In genomic region chr2:33874367-33874766, GRCm38 (mm10) we compare ENCODE assay signal across 18 mouse cellular contexts. TPM values are rescaled to one million over a fixed set of nuclear protein-coding genes. Genes with fewer than 3 reads are reported as not detected.
DNase-seq lines count a peak whose midpoint lies in the region; ATAC-seq and TF ChIP-seq lines count a peak whose summit lies in the region.
"Had no signal": no experiment of that assay in that cellular context is flagged by ENCODE, and none has a peak within 500 bp of the region (broad histone marks: within the 10 kb centered on the region; RNA-seq: fewer than 3 reads in every experiment).

No protein-coding gene starts in this region.

- H3K4me3 ChIP-seq in liver, embryonic 11.5 days (ENCODE audit: low read depth, low read length) = no peak overlapping the region
- no peak overlapping the region for H3K4me3 ChIP-seq in limb, embryonic 10.5 days
- H3K4me3 ChIP-seq in lung, postnatal 0 days (ENCODE audit: low read depth, low read length) = no peak overlapping the region
- no peak overlapping the region for H3K4me3 ChIP-seq in midbrain, postnatal 0 days (ENCODE audit: low read depth, low read length)
- H3K4me3 ChIP-seq in kidney, embryonic 14.5 days (ENCODE audit: low read length) = no peak overlapping the region
- H3K4me3 ChIP-seq: heart, adult 2 months; liver, embryonic 12.5 days; myocyte; stomach, embryonic 15.5 days had no signal

- H3K27me3 ChIP-seq in liver, embryonic 11.5 days (replicated peaks; ENCODE audit: control insufficient read depth, insufficient read depth, low read length) = no peaks in the 10 kb centered on the region
- no peaks in the 10 kb centered on the region for H3K27me3 ChIP-seq in limb, embryonic 10.5 days (ENCODE audit: low read depth, poor library complexity, severe bottlenecking)
- H3K27me3 ChIP-seq in lung, postnatal 0 days (replicated peaks; ENCODE audit: insufficient read depth, low read length) = no peaks in the 10 kb centered on the region
- no peaks in the 10 kb centered on the region for H3K27me3 ChIP-seq in midbrain, postnatal 0 days (ENCODE audit: insufficient read depth, low read length)
- H3K27me3 ChIP-seq in kidney, embryonic 14.5 days (ENCODE audit: control insufficient read depth, insufficient read depth, low read length) = no peaks in the 10 kb centered on the region
- H3K27me3 ChIP-seq: liver, embryonic 12.5 days; stomach, embryonic 15.5 days had no signal

- no peak overlapping the region for H3K27ac ChIP-seq in liver, embryonic 11.5 days (ENCODE audit: low read depth, low read length)
- H3K27ac ChIP-seq in limb, embryonic 10.5 days = 0 out of 2 replicates have a peak overlapping the region, but pooled peaks have one; percentile 91
- H3K27ac ChIP-seq in lung, postnatal 0 days (ENCODE audit: low read length) = peak overlapping the region; percentile 66; the same call in 1 of the 2 replicates
- peak overlapping the region; percentile 94; the same call in 1 of the 2 replicates for H3K27ac ChIP-seq in midbrain, postnatal 0 days (ENCODE audit: low read depth, low read length)
- no peak overlapping the region for H3K27ac ChIP-seq in kidney, embryonic 14.5 days (ENCODE audit: low read depth, low read length)
- H3K27ac ChIP-seq: heart, adult 2 months; liver, embryonic 12.5 days; stomach, embryonic 15.5 days had no signal

- peaks cover 7% of the 10 kb centered on the region for H3K36me3 ChIP-seq in liver, embryonic 11.5 days (ENCODE audit: control insufficient read depth, insufficient read depth, low read length)
- H3K36me3 ChIP-seq in limb, embryonic 10.5 days = peaks cover 33% of the 10 kb centered on the region
- H3K36me3 ChIP-seq in lung, postnatal 0 days (ENCODE audit: insufficient read depth, low read length) = no peaks in the 10 kb centered on the region
- peaks cover 19% of the 10 kb centered on the region for H3K36me3 ChIP-seq in midbrain, postnatal 0 days (ENCODE audit: insufficient read depth, low read length)
- 0 out of 2 replicates have a peak, but pooled peaks cover 5% of the 10 kb centered on the region for H3K36me3 ChIP-seq in kidney, embryonic 14.5 days (ENCODE audit: control insufficient read depth, insufficient read depth, low read length)

- H3K9ac ChIP-seq in liver, embryonic 11.5 days (ENCODE audit: low read depth, low read length) = no peak overlapping the region
- no peak overlapping the region for H3K9ac ChIP-seq in lung, postnatal 0 days (replicated peaks; ENCODE audit: low read depth)
- H3K9ac ChIP-seq in midbrain, postnatal 0 days (replicated peaks; ENCODE audit: low read length, poor library complexity, severe bottlenecking) = no peak overlapping the region
- no peak overlapping the region for H3K9ac ChIP-seq in kidney, embryonic 14.5 days (ENCODE audit: low read depth, low read length)
- H3K9ac ChIP-seq: liver, embryonic 12.5 days; stomach, embryonic 15.5 days had no signal

- no peak overlapping the region for H3K4me2 ChIP-seq in liver, embryonic 11.5 days
- H3K4me2 ChIP-seq in lung, postnatal 0 days (replicated peaks; ENCODE audit: low read depth, low read length) = no peak overlapping the region
- H3K4me2 ChIP-seq in midbrain, postnatal 0 days (ENCODE audit: low read depth, low read length, poor library complexity, severe bottlenecking) = no peak overlapping the region
- H3K4me2 ChIP-seq in kidney, embryonic 14.5 days (replicated peaks; ENCODE audit: low read depth, low read length) = no peak overlapping the region
- H3K4me2 ChIP-seq: liver, embryonic 12.5 days; stomach, embryonic 15.5 days had no signal

- no peak for ATAC-seq in liver, embryonic 11.5 days (replicated peaks; ENCODE audit: low FRiP score)
- ATAC-seq in lung, postnatal 0 days = peak; percentile 81
- no peak for ATAC-seq in midbrain, postnatal 0 days (ENCODE audit: low FRiP score)
- ATAC-seq in kidney, embryonic 14.5 days (ENCODE audit: low FRiP score, low TSS enrichment) = no peak
- ATAC-seq: inflammation-experienced regulatory T-cells, adult 6 months; liver, embryonic 12.5 days had no signal

- no peak for TF ChIP-seq CTCF in lung, postnatal 0 days (IDR thresholded peaks at IDR 0.05)
- TF ChIP-seq CTCF in midbrain, postnatal 0 days (IDR thresholded peaks at IDR 0.05) = no peak

- peaks cover 3% of the 10 kb centered on the region; the same call in 1 of the 2 replicates for H3K9me3 ChIP-seq in liver, embryonic 11.5 days (ENCODE audit: control insufficient read depth, low read length)
- H3K9me3 ChIP-seq in limb, embryonic 10.5 days (replicated peaks) = no peaks in the 10 kb centered on the region
- H3K9me3 ChIP-seq in lung, postnatal 0 days (ENCODE audit: low read length) = no peaks in the 10 kb centered on the region
- no peaks in the 10 kb centered on the region for H3K9me3 ChIP-seq in midbrain, postnatal 0 days (ENCODE audit: low read length)
- no peaks in the 10 kb centered on the region for H3K9me3 ChIP-seq in kidney, embryonic 14.5 days (ENCODE audit: control insufficient read depth, low read length)
- H3K9me3 ChIP-seq: liver, embryonic 12.5 days; stomach, embryonic 15.5 days had no signal

- peak; percentile 1 for DNase-seq in liver
- DNase-seq in liver, embryonic 11.5 days (ENCODE audit: low spot score) = no peak
- DNase-seq in limb, embryonic 10.5 days (ENCODE audit: low spot score) = no peak
- DNase-seq in lung, postnatal 0 days (ENCODE audit: low spot score) = peak; percentile 91
- no peak for DNase-seq in midbrain, postnatal 0 days (ENCODE audit: low spot score)
- DNase-seq in right cerebral cortex, postnatal 36 days (ENCODE audit: low spot score in 2 of 2) = no peak
- DNase-seq: cerebellum, adult 8-10 months; gastrocnemius, postnatal 14 days; kidney, adult 8-10 months; layer of hippocampus, postnatal 36 days; right cerebral cortex, adult 18-20 months; thymus, adult 2 months had no signal

- TF ChIP-seq EP300 in lung, postnatal 0 days (IDR thresholded peaks at IDR 0.05) = peak; percentile 91

- peaks cover 66% of the 10 kb centered on the region for H3K4me1 ChIP-seq in liver, embryonic 11.5 days (replicated peaks; ENCODE audit: control insufficient read depth, insufficient read depth, low read length)
- H3K4me1 ChIP-seq in limb, embryonic 10.5 days = peaks cover 100% of the 10 kb centered on the region
- peaks cover 66% of the 10 kb centered on the region for H3K4me1 ChIP-seq in lung, postnatal 0 days (ENCODE audit: insufficient read depth, low read depth, low read length)
- peaks cover 26% of the 10 kb centered on the region for H3K4me1 ChIP-seq in midbrain, postnatal 0 days (ENCODE audit: insufficient read depth, low read length)
- peaks cover 75% of the 10 kb centered on the region for H3K4me1 ChIP-seq in kidney, embryonic 14.5 days (ENCODE audit: control insufficient read depth, insufficient read depth, low read length)

- WGBS in liver, embryonic 11.5 days = 66% methylated on average over 5 of the region's 5 CpGs
- 88% methylated on average over 5 of the region's 5 CpGs for WGBS in limb, embryonic 10.5 days
- WGBS in lung, postnatal 0 days = 30% methylated on average over 5 of the region's 5 CpGs
- 90% methylated on average over 5 of the region's 5 CpGs for WGBS in midbrain, postnatal 0 days
- 87% methylated on average over 5 of the region's 5 CpGs for WGBS in kidney, embryonic 14.5 days

RNA-seq across cellular contexts. Expression of gene Mvb12b, which starts 13.4 kb away (rescaled TPM):
- 17.7 and 18.3 TPM in 2 replicates for polyA plus RNA-seq in liver, embryonic 11.5 days (2014; fragmentation: Nextera tagmentation; extraction: Ambion mirVana)
- polyA plus RNA-seq in limb, embryonic 10.5 days (2016; fragmentation: Nextera tagmentation; extraction: Ambion mirVana) = 15.0 and 17.5 TPM in 2 replicates
- polyA plus RNA-seq in lung, postnatal 0 days (2015; fragmentation: Nextera tagmentation; extraction: Ambion mirVana) = 21.3 and 24.5 TPM in 2 replicates
- 133 and 155 TPM in 2 replicates for total RNA-seq in midbrain, postnatal 0 days (2014; rRNA removed)
- polyA plus RNA-seq in midbrain, postnatal 0 days (2015; fragmentation: Nextera tagmentation; extraction: Ambion mirVana) = 48.8 and 68.1 TPM in 2 replicates
- polyA plus RNA-seq in kidney, embryonic 14.5 days (2014; fragmentation: Nextera tagmentation; extraction: Ambion mirVana) = 14.7 and 18.8 TPM in 2 replicates

Comparison
In these comparisons a context has a peak if more than half of its experiments do, and no peak if none do; other contexts are left out.
1. DNase-seq: peak in liver (single experiment) and lung, postnatal 0 days (single experiment); none in liver, embryonic 11.5 days (single experiment), limb, embryonic 10.5 days (single experiment), midbrain, postnatal 0 days (single experiment) and right cerebral cortex, postnatal 36 days (0 of 2).
2. H3K27ac ChIP-seq: peak in limb, embryonic 10.5 days (single experiment), lung, postnatal 0 days (single experiment) and midbrain, postnatal 0 days (single experiment); none in liver, embryonic 11.5 days (single experiment) and kidney, embryonic 14.5 days (single experiment).